Mouse (Mus musculus): ENCODE measurements around the gene Frk.
A peak's percentile ranks its signal among the peaks of the same experiment; 100 is the strongest.
"Not testable (repeated sequence)": the region's sequence is repeated elsewhere in the genome, so short reads cannot be mapped to it uniquely, and the experiment has no call there.

The Frk gene

DNA sequence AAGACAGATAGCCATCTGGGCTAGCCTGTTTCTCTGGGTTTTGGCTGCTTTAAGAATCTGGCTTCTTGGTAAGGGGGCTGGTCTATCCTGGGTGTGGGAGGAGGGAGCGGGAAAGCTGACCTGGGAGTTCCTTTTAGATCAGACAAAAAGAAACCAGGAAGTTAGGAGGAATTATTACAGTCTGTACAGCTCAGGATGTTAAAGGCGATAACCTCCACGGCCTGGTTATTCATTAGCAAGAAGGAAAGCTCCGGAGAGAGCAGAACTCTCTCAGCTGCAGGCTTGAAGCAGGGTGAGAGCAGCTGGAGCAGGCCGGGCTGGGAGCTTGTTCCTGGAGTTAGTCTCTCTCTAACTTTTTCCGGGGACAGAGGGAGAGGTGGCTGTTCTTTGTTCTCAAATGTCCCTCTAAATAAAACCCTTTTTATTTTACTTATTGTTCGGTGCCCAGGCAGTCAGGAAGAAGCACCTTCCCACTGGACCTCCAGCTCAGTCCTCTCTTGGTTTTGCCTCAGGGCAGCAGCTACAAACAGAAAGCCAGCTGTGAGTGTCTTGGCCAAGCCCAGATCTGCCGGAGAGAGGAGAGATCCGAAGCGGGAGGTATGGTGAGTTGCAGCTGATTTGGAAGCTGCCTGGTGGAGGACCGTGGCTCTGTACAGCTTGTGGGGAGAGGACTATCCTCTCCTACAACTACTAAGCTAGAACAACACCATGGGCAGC, at the start of gene Frk:
Gene Frk, plus strand, starts transcription at position 103 of the 717 bp plus-strand sequence.
- DNase-seq (ENCODE audit: low spot score), result peak; percentile 12

DNA sequence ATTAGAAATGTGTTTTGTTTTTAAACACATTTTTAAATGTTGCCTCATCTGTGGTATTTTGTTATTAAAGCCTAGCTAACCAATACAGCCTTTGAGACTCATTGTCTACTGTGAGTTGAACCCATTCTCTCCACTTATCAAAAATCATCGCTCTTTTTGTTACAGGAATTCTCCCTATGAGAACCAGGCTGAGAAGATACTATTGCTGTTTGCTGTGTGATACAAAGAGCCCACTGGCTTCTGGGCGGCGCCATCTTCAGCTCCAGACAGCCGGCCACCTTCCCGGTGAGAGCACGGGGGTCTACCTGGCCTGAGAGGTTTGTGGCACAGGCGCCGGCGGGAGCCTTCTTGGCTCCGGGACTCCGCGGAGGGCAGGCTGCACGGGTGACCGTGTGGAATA, 49.0 kb upstream of the Frk start:
- DNase-seq (ENCODE audit: low spot score), result not testable (repeated sequence)

DNA sequence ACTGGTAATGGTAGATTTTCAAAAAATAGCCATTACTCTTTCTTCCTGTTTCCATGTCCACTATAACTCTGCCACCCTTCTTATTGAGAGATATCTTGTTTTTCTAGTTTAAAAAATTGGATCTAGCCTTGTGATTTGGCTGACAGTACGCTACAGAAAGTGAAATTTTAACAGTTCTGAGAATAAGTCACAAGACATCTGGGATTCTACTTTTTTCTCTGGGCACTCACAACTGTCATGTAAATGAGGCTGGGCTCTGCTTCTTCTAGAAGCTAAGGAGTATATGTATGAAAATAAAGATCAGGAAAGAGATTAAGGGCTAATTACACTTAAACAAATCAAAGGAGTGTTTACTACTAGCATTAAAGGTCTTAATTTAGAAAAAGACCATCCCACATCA, 33.7 kb upstream of the Frk start:
- no peak for DNase-seq (ENCODE audit: low spot score)

DNA sequence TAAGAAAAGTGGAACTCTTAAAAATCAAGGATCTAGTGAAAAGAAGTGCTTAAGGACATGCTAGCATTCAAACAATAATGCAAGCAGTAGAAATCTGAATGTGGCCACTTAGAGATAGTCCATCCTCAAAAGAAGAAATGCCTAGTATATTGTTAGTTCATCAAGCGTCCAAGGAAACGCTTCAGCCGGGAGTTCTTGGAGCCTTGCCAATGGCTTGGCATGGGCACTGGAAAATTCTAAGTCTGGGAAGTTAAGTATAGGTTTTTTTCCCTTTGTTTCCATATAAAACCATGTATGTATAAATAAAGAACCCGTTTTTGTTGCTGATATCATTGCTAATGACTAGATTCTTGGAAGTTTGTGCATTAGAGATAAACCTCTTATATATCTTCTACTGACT, 21.7 kb upstream of the Frk start:
- no peak for DNase-seq (ENCODE audit: low spot score)

GRCm38 (mm10) chr10:34464321-34464720, 18.9 kb upstream of the Frk start:
- no peak for DNase-seq (ENCODE audit: low spot score)

GRCm38 (mm10) chr10:34469037-34469436, 14.2 kb upstream of the Frk start:
- DNase-seq (ENCODE audit: low spot score), result no peak

- DNase-seq (ENCODE audit: low spot score), result no peak
Measured at GRCm38 (mm10) chr10:34479942-34480455, 3.2 kb upstream of the Frk start.

- DNase-seq (ENCODE audit: low spot score), result peak; percentile 17
Measured at GRCm38 (mm10) chr10:34484014-34484411, 814 bp downstream of the Frk start.

GRCm38 (mm10) chr10:34485079-34485478, 1.9 kb downstream of the Frk start:
- DNase-seq (ENCODE audit: low spot score), result peak; percentile 12

GRCm38 (mm10) chr10:34507807-34508206, 24.6 kb downstream of the Frk start:
- DNase-seq (ENCODE audit: low spot score), result no peak

GRCm38 (mm10) chr10:34508593-34508992, 25.4 kb downstream of the Frk start:
- DNase-seq (ENCODE audit: low spot score), result no peak

- no peak for DNase-seq (ENCODE audit: low spot score)
Measured at GRCm38 (mm10) chr10:34509256-34509655, 26.1 kb downstream of the Frk start.

- DNase-seq (ENCODE audit: low spot score), result no peak
Measured at GRCm38 (mm10) chr10:34511192-34511591, 28.0 kb downstream of the Frk start.

- DNase-seq (ENCODE audit: low spot score), result peak; percentile 1
Measured at GRCm38 (mm10) chr10:34512551-34512950, 29.4 kb downstream of the Frk start.

DNA sequence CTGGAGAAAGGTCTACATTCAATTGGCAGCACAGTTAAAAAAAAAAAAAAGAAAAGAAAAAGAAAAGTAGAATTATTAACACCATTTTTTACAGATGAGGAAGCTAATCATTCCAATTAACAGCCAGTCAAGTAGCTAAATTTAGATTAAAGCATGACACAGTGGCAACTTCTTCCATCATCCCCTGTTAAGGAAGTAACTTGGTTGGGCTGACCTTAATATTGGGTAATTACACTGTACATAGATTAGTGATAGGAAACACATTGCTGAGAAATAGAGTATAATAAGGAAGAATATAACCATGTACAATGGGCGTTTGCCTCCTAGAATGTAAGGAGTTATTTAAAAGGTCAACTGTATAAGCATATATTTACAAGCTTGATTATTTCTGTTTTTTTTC, 42.4 kb downstream of the Frk start:
- no peak for DNase-seq (ENCODE audit: low spot score)

DNA sequence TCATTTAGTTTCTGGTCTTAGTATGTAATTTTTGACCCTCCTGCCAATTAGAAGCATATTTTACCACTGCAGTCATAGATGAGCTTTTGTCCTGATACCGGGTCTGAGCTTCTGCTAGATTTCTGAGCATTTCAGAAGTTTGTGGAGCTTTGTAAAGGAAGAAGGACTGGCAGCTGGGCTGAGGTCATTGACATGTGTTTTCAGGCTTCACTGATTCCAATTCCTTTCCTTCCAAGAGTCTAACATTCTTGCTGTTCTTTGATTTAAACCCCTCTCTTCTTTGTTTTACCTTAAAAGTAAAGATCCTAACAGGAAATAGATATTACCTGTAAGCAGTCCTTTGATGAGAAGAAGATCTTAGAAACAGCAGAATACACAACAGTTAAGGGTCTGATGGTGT, 48.6 kb downstream of the Frk start:
- DNase-seq (ENCODE audit: low spot score), result no peak

DNA sequence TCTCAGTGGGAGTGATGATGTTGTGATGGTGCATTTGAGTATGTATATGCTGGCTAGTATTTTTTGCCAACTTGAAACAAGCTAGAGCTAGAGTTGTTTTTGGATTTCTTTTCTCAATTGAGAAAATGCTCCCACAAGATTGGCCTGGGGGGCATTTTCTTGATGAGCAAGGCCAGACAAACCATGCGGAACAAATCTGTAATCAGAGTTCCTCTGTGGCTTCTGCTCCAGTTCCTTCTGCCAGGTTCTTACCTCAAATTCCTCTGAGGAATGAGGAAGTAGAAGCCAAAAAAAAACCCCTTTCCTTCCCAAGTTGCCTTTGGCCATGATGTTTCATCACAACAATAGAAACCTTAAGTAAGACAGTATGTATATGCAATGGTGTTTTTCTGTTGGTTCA, 49.3 kb downstream of the Frk start:
- no peak for DNase-seq (ENCODE audit: low spot score)

- no peak for DNase-seq (ENCODE audit: low spot score)
Measured at GRCm38 (mm10) chr10:34540687-34541086, 57.5 kb downstream of the Frk start.

DNA sequence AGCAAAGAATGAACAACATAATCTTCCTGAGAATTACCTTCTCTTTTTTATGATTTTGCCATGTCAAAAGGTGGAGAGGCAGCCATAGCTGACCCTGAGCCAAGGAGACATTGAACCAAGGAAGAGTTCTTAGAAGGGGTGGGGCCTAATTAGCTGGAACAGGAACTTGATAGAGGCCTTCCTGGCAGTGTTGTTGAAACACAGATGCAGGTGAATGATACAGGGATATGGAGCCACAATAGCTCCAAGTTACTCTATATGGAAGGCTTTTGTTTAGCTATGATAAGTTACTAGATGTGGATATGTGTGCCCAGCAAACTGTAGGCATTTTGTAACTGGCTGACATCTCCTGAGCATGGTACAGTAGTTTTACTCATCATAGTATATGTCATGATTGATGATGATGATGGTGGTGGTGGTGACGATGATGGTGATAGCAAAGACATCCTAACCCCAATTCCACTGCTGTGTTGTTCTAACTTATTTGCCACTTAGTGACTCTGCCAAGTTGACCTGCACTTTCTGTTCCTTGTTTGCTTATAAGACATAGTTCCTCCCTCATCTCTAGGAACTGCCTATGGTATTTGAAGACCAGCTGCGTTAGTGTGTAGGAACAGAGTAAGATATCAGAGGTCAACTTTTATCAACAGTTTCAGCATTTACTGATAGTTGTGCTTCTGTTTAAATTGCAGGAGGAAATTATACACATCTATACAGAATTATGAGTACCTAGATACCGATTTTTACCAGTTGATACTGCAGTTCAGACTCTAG, 58.7 kb downstream of the Frk start:
- DNase-seq (ENCODE audit: low spot score), result no peak

- no peak for DNase-seq (ENCODE audit: low spot score)
Measured at GRCm38 (mm10) chr10:34550612-34551011, 67.4 kb downstream of the Frk start.

- DNase-seq (ENCODE audit: low spot score), result no peak
Measured at GRCm38 (mm10) chr10:34551636-34552035, 68.4 kb downstream of the Frk start.

- DNase-seq (ENCODE audit: low spot score), result no peak
Measured at GRCm38 (mm10) chr10:34563518-34564176, 80.4 kb downstream of the Frk start.

- DNase-seq (ENCODE audit: low spot score), result no peak
Measured at GRCm38 (mm10) chr10:34615474-34615873, 132.3 kb downstream of the Frk start.
